Mouse (Mus musculus): ENCODE measurements at regions not wholly inside any gene's neighbourhood (a gene's known extent, or its start where the extent isn't known, plus 50 kb on each side); places are given as distances from the start of the nearest gene placed in this dataset.

GRCm38 (mm10) chr10:20834806-20835575 is 110.1 kb upstream of the Pde7b start:
- H3K27me3 ChIP-seq (ENCODE audit: insufficient read depth, low read length), result no peaks in the 10 kb centered on the region
- no peak for TF ChIP-seq CTCF (IDR thresholded peaks at IDR 0.05; ENCODE audit: low read depth)
- no peak for DNase-seq
- no peak overlapping the region for H3K4me2 ChIP-seq (ENCODE audit: low read depth)
- no peaks in the 10 kb centered on the region for H3K4me1 ChIP-seq (ENCODE audit: insufficient read depth)
- no peak for ATAC-seq
- H3K36me3 ChIP-seq (ENCODE audit: insufficient read depth), result no peaks in the 10 kb centered on the region
- no peak overlapping the region for H3K9ac ChIP-seq
- H3K27ac ChIP-seq (ENCODE audit: low read depth, low read length), result no peak overlapping the region
- no peak overlapping the region for H3K4me3 ChIP-seq (ENCODE audit: low read depth, low read length)
- 92% methylated on average over 11 of the region's 11 CpGs for WGBS
- no peaks in the 10 kb centered on the region for H3K9me3 ChIP-seq (ENCODE audit: low read length)

- no peak overlapping the region for H3K4me2 ChIP-seq (ENCODE audit: low read depth)
- no peak overlapping the region for H3K9ac ChIP-seq
- WGBS, result 93% methylated on average over 1 of the region's 1 CpGs
- H3K27ac ChIP-seq (ENCODE audit: low read depth, low read length), result no peak overlapping the region
- ATAC-seq (no peak), DNase-seq (no peak)
- no peaks in the 10 kb centered on the region for H3K36me3 ChIP-seq (ENCODE audit: insufficient read depth)
- no peak overlapping the region for H3K4me3 ChIP-seq (ENCODE audit: low read depth, low read length)
- H3K9me3 ChIP-seq (ENCODE audit: low read length), result no peaks in the 10 kb centered on the region
- no peak for TF ChIP-seq CTCF (IDR thresholded peaks at IDR 0.05; ENCODE audit: low read depth)
- no peaks in the 10 kb centered on the region for H3K27me3 ChIP-seq (ENCODE audit: insufficient read depth, low read length)
- no peaks in the 10 kb centered on the region for H3K4me1 ChIP-seq (ENCODE audit: insufficient read depth)
Observed at GRCm38 (mm10) chr10:20828304-20828703, 103.4 kb upstream of the Pde7b start.

GRCm38 (mm10) chr10:20827473-20827872 is 102.6 kb upstream of the Pde7b start:
- no peak overlapping the region for H3K4me3 ChIP-seq (ENCODE audit: low read depth, low read length)
- no peak for TF ChIP-seq CTCF (IDR thresholded peaks at IDR 0.05; ENCODE audit: low read depth)
- no peaks in the 10 kb centered on the region for H3K27me3 ChIP-seq (ENCODE audit: insufficient read depth, low read length)
- no peak for ATAC-seq
- no peak overlapping the region for H3K9ac ChIP-seq
- H3K36me3 ChIP-seq (ENCODE audit: insufficient read depth), result no peaks in the 10 kb centered on the region
- no peak overlapping the region for H3K27ac ChIP-seq (ENCODE audit: low read depth, low read length)
- H3K4me2 ChIP-seq (ENCODE audit: low read depth), result no peak overlapping the region
- no peaks in the 10 kb centered on the region for H3K4me1 ChIP-seq (ENCODE audit: insufficient read depth)
- H3K9me3 ChIP-seq (ENCODE audit: low read length), result no peaks in the 10 kb centered on the region
- DNase-seq, result no peak

GRCm38 (mm10) chr10:20818548-20818947 is 93.7 kb upstream of the Pde7b start:
- Histone ChIP-seq H3K27me3 (ENCODE audit: insufficient read depth, low read length) (no peaks in the 10 kb centered on the region), H3K4me1 (ENCODE audit: insufficient read depth) (no peaks in the 10 kb centered on the region), H3K9ac (no peak overlapping the region), H3K4me3 (ENCODE audit: low read depth, low read length) (no peak overlapping the region), H3K9me3 (ENCODE audit: low read length) (no peaks in the 10 kb centered on the region), H3K36me3 (ENCODE audit: insufficient read depth) (no peaks in the 10 kb centered on the region), H3K4me2 (ENCODE audit: low read depth) (no peak overlapping the region), H3K27ac (ENCODE audit: low read depth, low read length) (no peak overlapping the region)
- DNase-seq, result no peak
- WGBS, result 66% methylated on average over 4 of the region's 4 CpGs
- no peak for TF ChIP-seq CTCF (IDR thresholded peaks at IDR 0.05; ENCODE audit: low read depth)
- no peak for ATAC-seq

- no peak for ATAC-seq
- WGBS, result 74% methylated on average over 7 of the region's 7 CpGs
- Histone ChIP-seq H3K4me2 (ENCODE audit: low read depth) (no peak overlapping the region), H3K27ac (ENCODE audit: low read depth, low read length) (no peak overlapping the region), H3K9me3 (ENCODE audit: low read length) (no peaks in the 10 kb centered on the region), H3K9ac (no peak overlapping the region), H3K4me3 (ENCODE audit: low read depth, low read length) (no peak overlapping the region), H3K4me1 (ENCODE audit: insufficient read depth) (no peaks in the 10 kb centered on the region), H3K36me3 (ENCODE audit: insufficient read depth) (no peaks in the 10 kb centered on the region), H3K27me3 (ENCODE audit: insufficient read depth, low read length) (no peaks in the 10 kb centered on the region)
- DNase-seq, result no peak
- TF ChIP-seq CTCF (IDR thresholded peaks at IDR 0.05; ENCODE audit: low read depth), result no peak
Observed at GRCm38 (mm10) chr10:20799792-20800191, 74.9 kb upstream of the Pde7b start.

GRCm38 (mm10) chr10:20798400-20798799 is 73.5 kb upstream of the Pde7b start:
- H3K36me3 ChIP-seq (ENCODE audit: insufficient read depth), result no peaks in the 10 kb centered on the region
- H3K9me3 ChIP-seq (ENCODE audit: low read length), result no peaks in the 10 kb centered on the region
- H3K4me2 ChIP-seq (ENCODE audit: low read depth), result no peak overlapping the region
- H3K4me3 ChIP-seq (ENCODE audit: low read depth, low read length), result no peak overlapping the region
- TF ChIP-seq CTCF (IDR thresholded peaks at IDR 0.05; ENCODE audit: low read depth), result no peak
- no peak for DNase-seq
- ATAC-seq, result no peak
- H3K27ac ChIP-seq (ENCODE audit: low read depth, low read length), result no peak overlapping the region
- no peaks in the 10 kb centered on the region for H3K27me3 ChIP-seq (ENCODE audit: insufficient read depth, low read length)
- no peak overlapping the region for H3K9ac ChIP-seq
- no peaks in the 10 kb centered on the region for H3K4me1 ChIP-seq (ENCODE audit: insufficient read depth)
- 94% methylated on average over 2 of the region's 2 CpGs for WGBS

GRCm38 (mm10) chr10:20793956-20794355 is 69.1 kb upstream of the Pde7b start:
- Histone ChIP-seq H3K9ac (no peak overlapping the region), H3K4me3 (ENCODE audit: low read depth, low read length) (no peak overlapping the region), H3K4me2 (ENCODE audit: low read depth) (no peak overlapping the region), H3K4me1 (ENCODE audit: insufficient read depth) (no peaks in the 10 kb centered on the region), H3K27me3 (ENCODE audit: insufficient read depth, low read length) (no peaks in the 10 kb centered on the region), H3K27ac (ENCODE audit: low read depth, low read length) (no peak overlapping the region), H3K9me3 (ENCODE audit: low read length) (no peaks in the 10 kb centered on the region), H3K36me3 (ENCODE audit: insufficient read depth) (no peaks in the 10 kb centered on the region)
- WGBS, result 86% methylated on average over 6 of the region's 6 CpGs
- ATAC-seq, result no peak
- no peak for DNase-seq
- no peak for TF ChIP-seq CTCF (IDR thresholded peaks at IDR 0.05; ENCODE audit: low read depth)

All from forebrain, postnatal 0 days (tissue).